ENCODE assay signal across 8 mouse cellular contexts in genomic region chr19:7057722-7058207, GRCm38 (mm10). TPM values are rescaled to one million over a fixed set of nuclear protein-coding genes. Genes with fewer than 3 reads are reported as not detected.
DNase-seq lines count a peak whose midpoint lies in the region; ATAC-seq and TF ChIP-seq lines count a peak whose summit lies in the region.

No protein-coding gene starts in this region.

- TF ChIP-seq EP300 in ES-Bruce4 (IDR thresholded peaks at IDR 0.05; ENCODE audit: insufficient read depth, low read depth, low read length), result no peak
- no peak for TF ChIP-seq EP300 in heart, postnatal 0 days (IDR thresholded peaks at IDR 0.05; ENCODE audit: low read depth)

- peak overlapping the region; percentile 72 for H3K4me3 ChIP-seq in ES-Bruce4 (ENCODE audit: low read depth, low read length)
- H3K4me3 ChIP-seq in forebrain, embryonic 11.5 days (ENCODE audit: low read depth, low read length), result peak overlapping the region; percentile 59; the same call in 1 of the 2 replicates
- peak overlapping the region; percentile 68 for H3K4me3 ChIP-seq in heart, postnatal 0 days (ENCODE audit: low read depth, low read length)
- peak overlapping the region; percentile 65 for H3K4me3 ChIP-seq in liver, embryonic 15.5 days (replicated peaks)

- TF ChIP-seq CTCF in ES-Bruce4 (IDR thresholded peaks at IDR 0.05; ENCODE audit: low read depth, low read length), result peak; percentile 64
- TF ChIP-seq CTCF in heart, postnatal 0 days (IDR thresholded peaks at IDR 0.05; ENCODE audit: low read depth), result peak; percentile 46

- peak; percentile 95 for TF ChIP-seq POLR2A in ES-Bruce4 (IDR thresholded peaks at IDR 0.05; ENCODE audit: insufficient read depth, low read length)

- WGBS in forebrain, embryonic 11.5 days, result 0% methylated on average over 15 of the region's 15 CpGs
- WGBS in heart, postnatal 0 days, result under 1% methylated on average over 15 of the region's 15 CpGs
- WGBS in liver, embryonic 15.5 days (ENCODE audit: insufficient replicate concordance), result 2% methylated on average over 15 of the region's 15 CpGs

- peak overlapping the region; percentile 51 for H3K27ac ChIP-seq in ES-Bruce4 (ENCODE audit: insufficient read depth, low read length)
- no peak overlapping the region for H3K27ac ChIP-seq in forebrain, embryonic 11.5 days (ENCODE audit: low read depth, low read length)
- H3K27ac ChIP-seq in heart, postnatal 0 days (ENCODE audit: low read depth), result peak overlapping the region; percentile 97
- 0 out of 2 replicates have a peak overlapping the region, but pooled peaks have one; percentile 19 for H3K27ac ChIP-seq in liver, embryonic 15.5 days (replicated peaks)

- no peaks in the 10 kb centered on the region for H3K9me3 ChIP-seq in ES-Bruce4 (replicated peaks; ENCODE audit: control insufficient read depth, insufficient read depth, low read length, poor library complexity, severe bottlenecking)
- H3K9me3 ChIP-seq in forebrain, embryonic 11.5 days (ENCODE audit: control insufficient read depth, low read length), result no peaks in the 10 kb centered on the region
- H3K9me3 ChIP-seq in heart, postnatal 0 days (replicated peaks; ENCODE audit: control insufficient read depth, low read length), result no peaks in the 10 kb centered on the region
- H3K9me3 ChIP-seq in liver, embryonic 15.5 days (replicated peaks), result no peaks in the 10 kb centered on the region

- H3K4me2 ChIP-seq in forebrain, embryonic 11.5 days (ENCODE audit: low read depth, low read length, severe bottlenecking), result peak overlapping the region; percentile 99
- peak overlapping the region; percentile 99 for H3K4me2 ChIP-seq in heart, postnatal 0 days (ENCODE audit: low read depth, low read length)
- peak overlapping the region; percentile 96 for H3K4me2 ChIP-seq in liver, embryonic 15.5 days

- H3K27me3 ChIP-seq in ES-Bruce4 (ENCODE audit: control insufficient read depth, insufficient read depth, low read length, poor library complexity, severe bottlenecking), result no peaks in the 10 kb centered on the region
- H3K27me3 ChIP-seq in forebrain, embryonic 11.5 days (ENCODE audit: control insufficient read depth, insufficient read depth, low read length), result peaks cover 6% of the 10 kb centered on the region; the same call in 1 of the 2 replicates
- H3K27me3 ChIP-seq in heart, postnatal 0 days (ENCODE audit: control insufficient read depth, insufficient read depth, low read length), result no peaks in the 10 kb centered on the region
- no peaks in the 10 kb centered on the region for H3K27me3 ChIP-seq in liver, embryonic 15.5 days

- peak; percentile 84 for DNase-seq in c-Kit-positive CD71-positive TER-119-negative erythroid progenitor cells, embryonic 14.5 days (ENCODE audit: low read depth)
- DNase-seq in forebrain, embryonic 11.5 days (ENCODE audit: low spot score), result peak; percentile 90
- peak; percentile 95 for DNase-seq in heart, postnatal 0 days (ENCODE audit: low spot score)
- DNase-seq in kidney, postnatal 36 days, result peak; percentile 93
- peak; percentile 85 for DNase-seq in neural tube, embryonic 10.5 days (ENCODE audit: extremely low spot score, low spot score)
- DNase-seq in telencephalon, adult 2 months (ENCODE audit: low read depth, low spot score), result peak; percentile 59

- peak overlapping the region; percentile 76 for H3K9ac ChIP-seq in ES-Bruce4 (ENCODE audit: low read depth, poor library complexity, severe bottlenecking)
- no peak overlapping the region for H3K9ac ChIP-seq in forebrain, embryonic 11.5 days (ENCODE audit: low read length)
- H3K9ac ChIP-seq in heart, postnatal 0 days (replicated peaks; ENCODE audit: low read depth, low read length), result peak overlapping the region; percentile 74
- peak overlapping the region; percentile 56 for H3K9ac ChIP-seq in liver, embryonic 15.5 days

- no peaks in the 10 kb centered on the region for H3K36me3 ChIP-seq in ES-Bruce4 (ENCODE audit: control insufficient read depth, insufficient read depth, low read length, poor library complexity, severe bottlenecking)
- H3K36me3 ChIP-seq in forebrain, embryonic 11.5 days (ENCODE audit: control insufficient read depth, insufficient read depth, low read length), result no peaks in the 10 kb centered on the region
- H3K36me3 ChIP-seq in heart, postnatal 0 days (replicated peaks; ENCODE audit: control insufficient read depth, insufficient read depth, low read length), result no peaks in the 10 kb centered on the region
- H3K36me3 ChIP-seq in liver, embryonic 15.5 days (replicated peaks), result no peaks in the 10 kb centered on the region

- H3K4me1 ChIP-seq in ES-Bruce4 (ENCODE audit: control insufficient read depth, insufficient read depth, low read length), result peaks cover 7% of the 10 kb centered on the region
- peaks cover 19% of the 10 kb centered on the region for H3K4me1 ChIP-seq in forebrain, embryonic 11.5 days (replicated peaks; ENCODE audit: control insufficient read depth, insufficient read depth, low read length)
- peaks cover 16% of the 10 kb centered on the region for H3K4me1 ChIP-seq in heart, postnatal 0 days (ENCODE audit: control insufficient read depth, insufficient read depth)
- peaks cover 42% of the 10 kb centered on the region for H3K4me1 ChIP-seq in liver, embryonic 15.5 days (replicated peaks)

- peak; percentile 81 for ATAC-seq in forebrain, embryonic 11.5 days (replicated peaks; ENCODE audit: low FRiP score)
- ATAC-seq in heart, postnatal 0 days (ENCODE audit: insufficient read depth, low read depth), result peak; percentile 88
- peak; percentile 73 for ATAC-seq in liver, embryonic 15.5 days (ENCODE audit: insufficient read depth)

RNA-seq across cellular contexts. Expression of gene Macrod1, which starts 1.2 kb away (rescaled TPM):
- polyA plus RNA-seq in ES-Bruce4 (2011; ENCODE audit: insufficient read depth, insufficient read length, low read depth, missing spikeins), result 6.7 and 7.6 TPM in 2 replicates
- polyA plus RNA-seq in forebrain, embryonic 11.5 days (2014; fragmentation: Nextera tagmentation; extraction: Ambion mirVana), result 3.6 and 4.0 TPM in 2 replicates
- total RNA-seq in heart, postnatal 0 days (2014; rRNA removed; ENCODE audit: low replicate concordance), result 122 and 170 TPM in 2 replicates
- polyA plus RNA-seq in heart, postnatal 0 days (2015; fragmentation: Nextera tagmentation; extraction: Ambion mirVana), result 112 and 113 TPM in 2 replicates
- 5.6 and 6.2 TPM in 2 replicates for polyA plus RNA-seq in liver, embryonic 15.5 days (2015; fragmentation: Nextera tagmentation; extraction: Ambion mirVana)

RNA-seq across cellular contexts. Expression of gene Stip1, which starts 18.0 kb away (rescaled TPM):
- 519 and 544 TPM in 2 replicates for polyA plus RNA-seq in ES-Bruce4 (2011; ENCODE audit: insufficient read depth, insufficient read length, low read depth, missing spikeins)
- 428 and 444 TPM in 2 replicates for polyA plus RNA-seq in forebrain, embryonic 11.5 days (2014; fragmentation: Nextera tagmentation; extraction: Ambion mirVana)
- 94.6 and 99.7 TPM in 2 replicates for total RNA-seq in heart, postnatal 0 days (2014; rRNA removed; ENCODE audit: low replicate concordance)
- polyA plus RNA-seq in heart, postnatal 0 days (2015; fragmentation: Nextera tagmentation; extraction: Ambion mirVana), result 98.3 and 98.5 TPM in 2 replicates
- 116 and 121 TPM in 2 replicates for polyA plus RNA-seq in liver, embryonic 15.5 days (2015; fragmentation: Nextera tagmentation; extraction: Ambion mirVana)

RNA-seq across cellular contexts. Expression of gene Fermt3, which starts 38.5 kb away (rescaled TPM):
- 0.59 and 1.0 TPM in 2 replicates for polyA plus RNA-seq in ES-Bruce4 (2011; ENCODE audit: insufficient read depth, insufficient read length, low read depth, missing spikeins)
- 8.0 and 8.5 TPM in 2 replicates for polyA plus RNA-seq in forebrain, embryonic 11.5 days (2014; fragmentation: Nextera tagmentation; extraction: Ambion mirVana)
- total RNA-seq in heart, postnatal 0 days (2014; rRNA removed; ENCODE audit: low replicate concordance), result 8.9 and 11.1 TPM in 2 replicates
- polyA plus RNA-seq in heart, postnatal 0 days (2015; fragmentation: Nextera tagmentation; extraction: Ambion mirVana), result 4.9 and 5.1 TPM in 2 replicates
- 105 and 118 TPM in 2 replicates for polyA plus RNA-seq in liver, embryonic 15.5 days (2015; fragmentation: Nextera tagmentation; extraction: Ambion mirVana)

RNA-seq across cellular contexts. Expression of gene Flrt1, which starts 47.8 kb away (rescaled TPM):
- 0.51 and 0.82 TPM in 2 replicates for polyA plus RNA-seq in ES-Bruce4 (2011; ENCODE audit: insufficient read depth, insufficient read length, low read depth, missing spikeins)
- 7.7 and 9.0 TPM in 2 replicates for polyA plus RNA-seq in forebrain, embryonic 11.5 days (2014; fragmentation: Nextera tagmentation; extraction: Ambion mirVana)
- total RNA-seq in heart, postnatal 0 days (2014; rRNA removed; ENCODE audit: low replicate concordance), result 0.23 and 0.89 TPM in 2 replicates
- polyA plus RNA-seq in heart, postnatal 0 days (2015; fragmentation: Nextera tagmentation; extraction: Ambion mirVana), result 1.0 TPM in 2 replicates
- polyA plus RNA-seq in liver, embryonic 15.5 days (2015; fragmentation: Nextera tagmentation; extraction: Ambion mirVana), result 0.17 TPM in 2 replicates

Comparison
In these comparisons a context has a peak if more than half of its experiments do, and no peak if none do; other contexts are left out.
1. RNA of gene Macrod1, which starts 1.2 kb away (polyA plus RNA-seq): 112 to 113 TPM in heart, postnatal 0 days; 6.7 to 7.6 TPM in ES-Bruce4, 5.6 to 6.2 TPM in liver, embryonic 15.5 days and 3.6 to 4.0 TPM in forebrain, embryonic 11.5 days; every median in the first group is over 10 times any median in the second.
2. RNA of gene Fermt3, which starts 38.5 kb away (polyA plus RNA-seq): 105 to 118 TPM in liver, embryonic 15.5 days; 8.0 to 8.5 TPM in forebrain, embryonic 11.5 days, 4.9 to 5.1 TPM in heart, postnatal 0 days and 0.59 to 1.0 TPM in ES-Bruce4; every median in the first group is over 10 times any median in the second.
3. Peak in every context shown above with its lines, with median percentiles within 50 percentile points of each other: H3K4me3 ChIP-seq, DNase-seq, ATAC-seq and H3K4me2 ChIP-seq.